Mouse (Mus musculus) cerebellum, adult 9-10 months (tissue): ENCODE results near the gene Lrrc4b.

Experiments used
- DNase-seq: peaks from one replicate; pipeline ENCODE4 v3.0.0; 2022

Gene Lrrc4b

GRCm38 (mm10) chr7:44428968-44429521, at the start of gene Lrrc4b:
TSS of gene Lrrc4b (plus strand) at chr7:44429018.
- no peak for DNase-seq

GRCm38 (mm10) chr7:44382541-44382940, 46.3 kb upstream of the Lrrc4b start:
- peak; percentile 58 for DNase-seq

GRCm38 (mm10) chr7:44383980-44384715, 44.7 kb upstream of the Lrrc4b start, which contains the start of gene Syt3:
TSS of gene Syt3 (plus strand) at chr7:44384102.
- peak; percentile 94 for DNase-seq

GRCm38 (mm10) chr7:44384716-44385059, 44.1 kb upstream of the Lrrc4b start:
- no peak for DNase-seq

GRCm38 (mm10) chr7:44385720-44386119, 43.1 kb upstream of the Lrrc4b start, which contains the start of gene 1700008O03Rik:
TSS of gene 1700008O03Rik (minus strand) at chr7:44385820.
- no peak for DNase-seq

GRCm38 (mm10) chr7:44391831-44392230, 37.0 kb upstream of the Lrrc4b start:
- DNase-seq, result peak; percentile 96

GRCm38 (mm10) chr7:44392341-44392740, 36.5 kb upstream of the Lrrc4b start:
- DNase-seq, result no peak

GRCm38 (mm10) chr7:44393284-44393683, 35.5 kb upstream of the Lrrc4b start:
- peak; percentile 46 for DNase-seq

GRCm38 (mm10) chr7:44398570-44398969, 30.2 kb upstream of the Lrrc4b start:
- DNase-seq, result peak; percentile 79

- no peak for DNase-seq
Observed at GRCm38 (mm10) chr7:44401673-44402072, 27.1 kb upstream of the Lrrc4b start.

- DNase-seq, result peak; percentile 99
Observed at GRCm38 (mm10) chr7:44405346-44406014, 23.3 kb upstream of the Lrrc4b start.

- no peak for DNase-seq
Observed at GRCm38 (mm10) chr7:44406015-44406355, 22.8 kb upstream of the Lrrc4b start.

- DNase-seq, result no peak
Observed at GRCm38 (mm10) chr7:44411144-44411543, 17.7 kb upstream of the Lrrc4b start.

- DNase-seq, result no peak
Observed at GRCm38 (mm10) chr7:44413307-44413706, 15.5 kb upstream of the Lrrc4b start.

- DNase-seq, result peak; percentile 64
Observed at GRCm38 (mm10) chr7:44427666-44428065, 1.2 kb upstream of the Lrrc4b start.

- DNase-seq, result peak; percentile 66
Observed at GRCm38 (mm10) chr7:44428171-44428950, 457 bp upstream of the Lrrc4b start.

- DNase-seq, result peak; percentile 61
Observed at GRCm38 (mm10) chr7:44429534-44430488, 993 bp downstream of the Lrrc4b start.

GRCm38 (mm10) chr7:44432550-44432949, 3.7 kb downstream of the Lrrc4b start:
- peak; percentile 25 for DNase-seq

GRCm38 (mm10) chr7:44433371-44433770, 4.6 kb downstream of the Lrrc4b start:
- DNase-seq, result peak; percentile 61

- peak; percentile 27 for DNase-seq
Observed at GRCm38 (mm10) chr7:44434089-44434488, 5.3 kb downstream of the Lrrc4b start.

- peak; percentile 83 for DNase-seq
Observed at GRCm38 (mm10) chr7:44435796-44436195, 7.0 kb downstream of the Lrrc4b start.

- peak; percentile 70 for DNase-seq
Observed at GRCm38 (mm10) chr7:44436267-44436666, 7.4 kb downstream of the Lrrc4b start.
